Mouse (Mus musculus) regulatory T cell (primary cell): Measurements from ENCODE around the gene Ryr2.

ENCODE experiments used
- in situ Hi-C: fragments of 300-600 bp; cut with MboI, MseI; formaldehyde crosslinking; loops from one replicate; pipeline ENCODE4 v1.15.1; 2025; ENCODE audit warnings: high pct_unique_total_duplicates

Ryr2 gene

GRCm38 (mm10) chr13:12094569-12094968, 12.2 kb downstream of the Ryr2 start:
- in situ Hi-C loops, result no loop called here

DNA sequence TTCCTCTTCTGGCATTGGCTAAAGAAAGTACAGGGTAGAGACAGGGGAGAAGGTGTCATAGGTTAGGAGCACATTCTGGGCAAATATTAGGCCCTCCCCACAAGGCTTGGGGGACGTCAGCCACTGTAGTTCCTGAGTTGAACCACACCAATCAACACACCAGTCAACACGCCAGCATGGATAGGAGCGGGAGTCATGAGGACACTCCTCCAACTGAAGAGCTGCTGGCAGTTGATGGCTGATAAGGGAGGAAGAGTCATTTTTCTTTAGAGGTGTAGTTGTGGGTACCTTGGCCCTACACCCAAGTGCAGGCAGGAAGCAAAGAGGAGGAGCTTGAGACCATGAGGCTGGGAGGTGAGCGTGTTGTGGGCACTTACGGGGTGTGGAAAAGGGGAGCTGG, 13.6 kb downstream of the Ryr2 start:
- in situ Hi-C loops, result no loop called here

DNA sequence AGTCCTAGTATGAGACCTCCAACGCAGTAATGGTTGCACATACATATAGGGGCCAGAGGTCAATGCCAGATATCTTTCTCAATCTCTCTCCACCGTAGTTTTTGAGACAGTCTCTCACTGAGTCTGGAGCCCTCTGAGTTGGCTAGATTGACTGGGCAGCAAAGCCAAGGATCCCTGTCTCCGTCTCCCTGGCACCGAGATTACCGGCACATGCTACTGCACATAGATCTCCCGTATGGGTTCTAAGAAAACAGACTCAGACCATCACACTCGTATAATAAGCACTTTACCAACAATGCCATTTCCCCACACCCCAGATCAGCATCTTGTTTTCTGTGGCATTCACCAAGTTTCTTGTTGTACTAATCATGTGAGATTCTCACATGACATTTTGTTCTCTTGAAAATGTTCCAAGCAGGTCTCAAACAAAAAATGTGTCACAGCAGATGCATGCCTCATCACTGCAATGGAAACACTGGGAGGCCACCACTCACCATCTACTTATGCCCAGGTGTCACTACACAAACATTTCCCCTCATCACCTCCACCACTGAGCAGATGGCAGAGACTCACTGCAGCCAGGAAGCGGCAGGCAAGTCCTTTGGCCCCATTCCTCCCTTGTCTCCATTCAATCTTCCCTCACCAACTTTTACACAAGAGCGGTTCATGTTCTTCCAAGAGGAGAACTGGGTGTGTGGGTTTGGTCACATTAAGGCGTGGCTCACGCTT, 14.2 kb downstream of the Ryr2 start:
- in situ Hi-C loops, result no loop called here

DNA sequence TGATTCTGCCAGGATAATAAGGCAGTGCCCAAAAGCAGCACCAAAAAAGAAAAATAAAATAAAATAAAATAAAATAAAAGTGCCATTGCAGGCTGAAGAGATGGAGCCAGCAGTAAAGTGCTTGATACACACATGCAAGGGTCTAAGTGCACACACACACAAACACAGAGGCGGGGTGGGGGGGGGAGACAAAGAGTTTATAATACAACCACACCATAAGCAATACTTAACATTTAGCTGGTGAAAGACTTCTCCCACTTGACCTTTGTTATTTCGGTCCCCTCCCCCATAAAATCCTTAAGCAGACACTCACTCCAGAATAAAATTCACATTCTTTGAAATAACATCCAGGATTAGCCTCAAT, 22.7 kb downstream of the Ryr2 start:
- in situ Hi-C loops, result no loop called here

DNA sequence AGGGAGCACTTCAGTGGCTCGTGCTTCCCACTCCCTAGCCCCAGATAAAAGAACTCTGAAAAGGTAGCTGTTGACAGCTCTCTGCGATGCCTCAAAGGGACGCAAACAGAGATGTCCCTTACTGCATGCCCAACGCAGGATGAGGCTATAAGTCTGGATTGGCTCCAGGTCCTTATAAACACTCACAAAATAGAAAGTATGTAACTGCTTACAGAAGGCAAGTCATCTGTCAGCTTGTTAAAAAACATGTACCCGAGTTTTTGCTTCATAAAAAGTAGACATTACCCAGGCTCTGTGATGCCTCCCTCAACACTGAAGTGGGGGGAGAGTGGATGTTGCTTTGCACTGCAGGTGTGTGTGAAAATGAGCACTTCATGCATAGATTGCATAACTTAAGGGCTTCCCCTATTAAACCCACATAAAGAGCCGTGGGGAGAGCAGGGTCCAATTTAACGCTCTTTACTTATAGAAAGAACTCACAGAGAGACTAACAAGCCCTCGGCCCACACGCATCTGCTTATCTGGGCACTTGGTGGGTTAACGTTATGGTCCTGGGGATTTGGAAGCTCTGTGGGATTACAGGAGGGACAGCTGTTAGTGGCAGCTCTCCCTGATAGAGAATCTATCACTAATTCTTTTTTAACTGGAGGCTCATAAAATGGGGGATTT, 23.2 kb downstream of the Ryr2 start:
- in situ Hi-C loops, result no loop called here

- in situ Hi-C loops, result no loop called here
Observed at GRCm38 (mm10) chr13:12080590-12080989, 26.2 kb downstream of the Ryr2 start.

GRCm38 (mm10) chr13:12079536-12079935, 27.2 kb downstream of the Ryr2 start:
- in situ Hi-C loops, result no loop called here

DNA sequence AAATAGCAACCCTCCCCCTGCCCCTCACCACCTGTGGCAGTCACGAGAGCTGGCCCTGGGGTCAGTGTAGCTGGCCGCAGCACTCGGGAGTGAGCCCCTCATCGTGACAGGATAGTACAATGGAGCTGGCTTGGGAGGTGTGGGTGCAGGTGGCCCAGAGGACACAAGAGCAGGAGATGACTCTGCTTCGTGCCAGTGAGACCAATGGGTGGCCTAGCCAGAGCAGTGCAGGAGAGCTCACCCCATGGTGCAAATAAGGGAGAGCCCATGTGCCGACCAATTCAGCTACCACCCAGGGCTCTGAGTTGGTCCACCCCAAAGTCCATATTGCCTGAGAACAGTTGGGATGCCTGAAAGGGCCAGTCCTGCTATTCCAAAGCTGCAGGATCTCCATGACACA, 31.8 kb downstream of the Ryr2 start:
- in situ Hi-C loops, result no loop called here

DNA sequence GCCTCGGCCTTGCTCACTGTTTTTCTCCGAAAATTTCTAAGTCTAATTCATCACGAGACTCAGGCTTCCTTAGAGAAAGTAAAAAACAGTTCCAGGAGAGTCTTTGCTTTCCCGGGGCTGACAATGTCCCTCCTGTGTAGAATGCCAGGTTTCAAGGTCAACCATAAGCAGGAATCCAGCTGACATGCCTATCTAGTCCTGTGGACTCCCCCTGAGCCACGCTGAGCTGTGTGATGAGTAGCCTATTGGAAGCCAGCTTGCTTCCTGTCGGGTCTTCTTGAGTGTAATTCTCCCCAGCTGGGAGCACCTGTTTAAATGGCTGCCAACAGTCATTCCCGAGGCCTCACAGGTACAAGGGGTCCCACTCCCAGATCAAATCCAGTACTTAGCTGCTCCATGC, 34.2 kb downstream of the Ryr2 start:
- in situ Hi-C loops, result no loop called here

DNA sequence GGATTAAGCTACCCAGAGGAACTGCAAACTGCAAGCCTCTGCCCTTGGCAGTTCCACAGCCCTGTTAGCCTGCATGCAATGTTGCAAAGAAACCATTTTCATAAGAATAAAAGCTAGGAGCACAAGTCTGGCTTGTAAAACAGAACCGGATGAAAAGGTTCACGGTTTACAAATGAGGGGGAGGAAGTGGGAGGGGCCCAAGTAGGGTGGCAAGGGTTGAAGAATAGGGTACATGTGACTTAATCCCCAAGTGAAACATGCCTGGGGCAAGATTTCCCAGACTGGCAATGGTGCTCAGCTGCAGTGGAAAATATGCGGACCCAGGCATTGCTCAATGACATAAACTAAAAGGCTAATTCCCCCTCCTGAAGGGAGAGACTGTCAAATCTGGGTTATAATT, 34.6 kb downstream of the Ryr2 start:
- in situ Hi-C loops, result no loop called here

DNA sequence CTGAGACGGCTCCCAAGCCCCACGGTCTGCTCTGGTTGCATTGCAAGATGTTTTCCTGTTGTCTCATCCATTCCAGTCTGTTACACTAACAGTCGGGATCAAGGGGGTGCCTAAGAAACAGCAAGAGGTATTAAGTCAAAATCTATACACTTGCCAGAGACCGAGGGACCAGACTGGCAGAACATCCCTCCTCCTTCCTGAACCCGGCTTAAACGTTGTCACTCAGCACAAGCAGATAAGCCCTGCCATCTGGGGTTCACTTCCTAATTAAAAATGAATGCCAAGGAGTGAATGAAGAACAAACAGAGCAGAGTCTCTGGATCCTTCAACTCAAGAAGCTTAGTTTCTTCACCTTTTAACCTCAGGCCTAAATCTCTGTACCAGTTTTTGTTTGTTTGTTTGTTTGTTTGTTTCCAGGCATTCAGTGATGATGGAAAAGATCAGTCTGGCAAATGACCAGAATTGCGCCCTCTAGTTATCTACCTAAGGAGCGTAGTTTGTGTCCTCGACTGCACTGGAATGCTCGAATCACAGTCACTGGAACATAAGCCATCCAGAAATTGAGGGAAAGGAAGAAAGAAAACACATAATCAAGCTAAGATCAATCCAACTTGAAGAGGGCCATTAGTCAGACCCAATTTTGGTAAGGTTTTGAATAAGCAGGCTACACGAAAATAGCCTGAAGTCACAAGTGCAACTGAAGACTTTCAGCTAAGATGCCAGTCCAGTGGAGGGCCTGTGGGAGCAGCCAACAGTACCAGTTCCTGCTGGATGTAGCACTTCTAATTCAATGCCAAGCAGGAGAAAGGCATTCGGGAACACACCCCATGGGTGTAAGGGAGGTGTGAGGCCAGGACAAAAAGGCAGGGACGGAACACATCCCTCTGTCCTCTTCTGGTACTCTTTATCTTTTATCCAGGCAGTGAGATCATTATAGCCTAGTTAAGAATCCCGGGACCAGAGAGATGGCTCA, 36.3 kb downstream of the Ryr2 start:
- in situ Hi-C loops, result no loop called here

DNA sequence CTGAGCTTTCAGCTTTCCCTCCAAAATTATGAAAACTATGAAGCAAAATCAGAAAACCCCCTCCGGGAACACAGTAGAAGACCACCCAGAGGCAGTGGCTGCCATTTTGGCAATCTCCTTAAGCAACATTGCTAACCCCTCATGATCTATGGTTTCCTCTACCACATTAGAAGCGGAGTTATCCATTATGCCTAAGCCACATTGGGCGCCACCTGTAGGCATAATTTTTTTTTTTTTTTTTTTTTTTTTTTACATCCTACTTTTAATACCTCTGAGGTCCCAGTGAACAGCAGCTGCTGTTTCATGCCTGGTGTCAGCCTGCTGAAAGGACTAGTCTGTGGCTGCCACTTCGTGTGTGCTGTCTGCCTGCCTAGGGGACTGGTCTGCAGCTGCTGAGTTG, 42.2 kb downstream of the Ryr2 start:
- in situ Hi-C loops, result no loop called here

DNA sequence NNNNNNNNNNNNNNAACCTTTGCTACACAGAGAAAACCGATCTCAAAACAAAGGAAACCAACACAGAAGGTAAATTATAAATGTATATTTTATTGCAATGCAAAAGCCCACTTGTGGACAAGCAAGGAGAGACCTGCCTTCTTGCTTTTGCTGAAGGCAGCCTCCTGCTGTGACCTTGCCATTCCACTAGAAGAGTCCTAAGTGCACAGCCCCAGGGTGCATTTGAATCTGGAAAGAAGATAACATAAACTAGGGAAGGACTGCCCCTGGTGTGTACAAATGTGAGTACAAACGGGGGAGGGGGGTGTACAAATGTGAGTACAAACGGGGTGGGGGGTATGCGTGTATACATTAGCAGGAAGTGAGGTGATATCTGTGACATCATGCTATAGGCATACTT, 43.2 kb downstream of the Ryr2 start:
- in situ Hi-C loops, result no loop called here

GRCm38 (mm10) chr13:12057357-12057771, 49.4 kb downstream of the Ryr2 start:
- in situ Hi-C loops, result no loop called here

DNA sequence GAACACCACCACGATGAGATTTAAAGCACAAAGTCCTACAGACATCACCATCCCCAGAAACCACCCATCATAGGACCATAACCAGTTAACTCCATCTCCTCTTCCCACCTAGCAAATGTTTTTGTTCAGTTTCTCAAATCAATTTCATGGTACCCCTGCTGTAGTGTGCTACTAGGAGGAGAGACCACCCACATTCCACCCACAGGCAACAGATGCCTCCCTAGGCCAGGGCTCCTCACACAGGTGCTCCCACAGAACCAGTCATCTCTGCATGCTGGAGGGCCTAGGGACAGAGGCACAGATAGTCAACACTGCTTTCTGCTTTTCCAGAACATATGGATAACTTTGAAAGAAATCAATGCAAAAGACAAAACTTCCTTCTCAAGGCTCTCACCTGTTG, 50.8 kb downstream of the Ryr2 start:
- in situ Hi-C loops, result no loop called here

GRCm38 (mm10) chr13:12053910-12054309, 52.8 kb downstream of the Ryr2 start:
- in situ Hi-C loops, result no loop called here

GRCm38 (mm10) chr13:12050809-12051208, 55.9 kb downstream of the Ryr2 start:
- in situ Hi-C loops, result no loop called here

DNA sequence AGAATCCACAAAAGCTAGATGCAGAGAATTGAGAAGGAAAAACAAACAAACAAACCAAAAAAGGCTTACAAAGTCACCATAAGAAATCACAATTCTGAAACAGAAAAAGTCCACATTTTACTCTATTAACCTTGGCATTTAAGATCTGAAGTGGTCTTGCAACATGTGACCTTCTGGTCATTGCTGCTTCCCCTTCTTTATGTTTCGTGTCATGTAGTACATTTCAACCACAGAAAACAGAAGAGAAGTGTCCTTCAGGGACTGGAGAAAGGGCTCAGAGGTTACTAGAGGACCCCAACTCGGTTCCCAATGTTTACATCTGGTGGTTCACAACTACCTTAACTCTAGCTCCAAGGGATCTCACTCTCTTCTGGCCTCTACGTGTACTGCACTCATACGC, 59.7 kb downstream of the Ryr2 start:
- in situ Hi-C loops, result no loop called here

DNA sequence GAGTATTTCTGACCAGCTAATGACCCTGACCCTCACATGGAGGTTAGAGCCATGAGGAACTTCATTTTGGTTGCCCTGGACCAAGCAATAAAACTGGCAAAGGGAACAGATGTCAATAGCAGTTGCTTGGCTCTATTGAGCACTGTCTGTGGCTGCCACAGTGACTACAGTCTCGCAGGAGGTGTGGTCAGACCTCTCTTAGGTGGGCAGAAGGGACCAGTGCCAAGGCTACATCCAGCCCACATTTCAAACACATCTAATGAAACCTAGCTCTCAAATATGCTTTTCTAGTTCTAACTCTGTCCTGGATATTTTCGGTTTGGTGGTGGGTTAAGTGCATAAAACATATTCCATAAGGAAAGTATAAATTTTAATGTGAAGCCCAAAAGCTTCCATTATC, 62.0 kb downstream of the Ryr2 start:
- in situ Hi-C loops, result no loop called here

- in situ Hi-C loops, result no loop called here
Observed at GRCm38 (mm10) chr13:12042891-12043491, 63.8 kb downstream of the Ryr2 start.

DNA sequence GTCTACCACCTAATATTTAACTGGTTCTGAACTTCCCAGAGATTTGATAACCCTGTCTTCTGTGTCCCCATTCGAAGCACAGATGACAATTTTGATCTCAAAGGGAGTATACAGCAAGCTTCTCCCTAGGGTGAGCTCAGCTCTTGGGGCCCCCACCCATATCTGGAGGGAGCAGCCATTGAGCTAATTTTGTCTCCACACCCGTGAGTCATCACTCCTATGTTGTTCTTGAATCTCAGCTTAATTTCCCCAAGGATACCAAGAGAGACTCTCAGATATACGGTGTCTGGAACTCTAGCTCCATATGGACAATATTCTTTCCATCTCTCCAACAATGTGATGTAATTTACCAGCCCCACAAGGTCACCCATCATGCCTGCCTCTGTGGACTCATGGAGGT, 66.8 kb downstream of the Ryr2 start:
- in situ Hi-C loops, result no loop called here

DNA sequence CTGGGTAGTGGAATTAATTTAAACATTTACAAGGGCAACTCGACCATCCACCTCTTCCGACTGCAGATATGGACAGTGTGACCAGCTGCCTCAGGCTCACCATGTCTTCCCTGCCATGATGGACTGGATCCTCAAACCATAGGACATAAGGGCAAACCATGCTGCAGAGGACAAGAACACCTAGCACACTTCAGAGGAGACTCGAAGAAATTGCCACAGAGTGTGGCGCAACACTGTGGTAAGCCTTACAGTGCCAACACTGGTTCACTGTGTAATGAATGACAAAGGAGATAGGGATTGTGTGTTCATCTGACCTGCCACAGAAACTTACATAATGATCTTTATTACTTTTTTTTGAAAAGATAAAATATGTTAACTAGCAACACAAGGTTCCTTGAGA, 68.1 kb downstream of the Ryr2 start:
- in situ Hi-C loops, result no loop called here
